Mouse (Mus musculus) naive thymus-derived CD4-positive, alpha-beta T cell, adult 2 months (primary cell): ENCODE data around the gene Ogfr.

Experiments used
- DNase-seq: peaks from one replicate; pipeline ENCODE4 v3.0.0-alpha.2; 2011; ENCODE audit warnings: low read depth

The Ogfr gene

DNA sequence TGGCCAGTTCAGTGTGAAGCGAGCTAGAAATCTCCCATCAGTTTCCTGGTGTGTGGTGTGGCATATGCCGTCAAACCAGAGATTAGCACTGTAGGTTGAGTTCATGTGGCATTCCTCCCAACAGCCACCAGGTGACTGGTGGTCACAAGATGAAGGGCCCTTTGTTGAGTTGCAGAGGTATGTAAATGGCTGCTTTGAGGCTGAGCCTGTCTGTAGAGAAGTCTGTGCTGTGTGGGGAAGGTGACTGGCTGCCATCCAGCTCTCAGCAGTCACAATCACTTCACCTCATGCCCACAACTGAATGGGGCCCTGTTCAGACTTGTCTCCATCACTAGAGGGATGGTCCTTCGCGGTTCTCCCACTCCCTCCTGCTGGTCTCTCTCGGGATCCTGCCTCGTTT is 15.7 kb downstream of the Ogfr start:
- DNase-seq: no peak

DNA sequence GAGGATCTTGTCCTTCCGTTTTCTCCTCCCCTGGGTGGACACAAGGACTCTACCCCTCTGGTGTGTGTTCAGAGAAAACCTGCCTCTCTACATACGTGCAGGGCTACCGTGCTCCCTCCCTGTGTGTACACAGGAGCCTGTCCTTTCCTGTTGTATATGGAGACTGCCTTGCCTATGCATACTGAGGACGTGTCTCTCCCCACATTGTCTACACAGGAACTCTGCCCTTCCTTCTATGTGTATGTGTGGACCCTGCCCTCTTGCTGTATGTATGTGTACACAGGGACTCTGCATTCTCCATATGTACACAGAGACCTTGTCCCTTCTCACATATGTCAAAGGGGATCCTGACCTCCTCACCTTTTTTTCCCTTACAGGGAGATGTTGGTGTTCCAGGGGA is 21.2 kb downstream of the Ogfr start:
- no peak for DNase-seq

DNA sequence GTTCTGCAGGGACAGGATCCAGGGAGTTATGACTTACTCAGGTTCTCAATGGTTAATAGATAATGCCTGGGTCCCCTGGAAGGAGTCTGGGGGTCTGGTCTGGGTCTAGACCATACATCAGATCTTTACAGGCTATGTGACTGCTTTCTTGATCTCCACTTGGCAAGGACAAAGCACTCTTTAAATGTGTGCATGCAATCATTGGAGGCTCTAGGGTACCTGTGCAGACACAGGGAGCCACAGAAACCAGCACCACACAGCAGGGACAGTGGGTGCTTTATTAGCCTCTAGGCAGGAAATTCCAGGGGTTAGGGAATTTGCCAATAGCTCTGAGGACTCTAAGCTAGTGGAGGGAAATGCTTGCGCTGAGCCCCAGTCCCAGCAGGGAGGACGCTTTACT is 22.8 kb downstream of the Ogfr start:
- no peak for DNase-seq

DNA sequence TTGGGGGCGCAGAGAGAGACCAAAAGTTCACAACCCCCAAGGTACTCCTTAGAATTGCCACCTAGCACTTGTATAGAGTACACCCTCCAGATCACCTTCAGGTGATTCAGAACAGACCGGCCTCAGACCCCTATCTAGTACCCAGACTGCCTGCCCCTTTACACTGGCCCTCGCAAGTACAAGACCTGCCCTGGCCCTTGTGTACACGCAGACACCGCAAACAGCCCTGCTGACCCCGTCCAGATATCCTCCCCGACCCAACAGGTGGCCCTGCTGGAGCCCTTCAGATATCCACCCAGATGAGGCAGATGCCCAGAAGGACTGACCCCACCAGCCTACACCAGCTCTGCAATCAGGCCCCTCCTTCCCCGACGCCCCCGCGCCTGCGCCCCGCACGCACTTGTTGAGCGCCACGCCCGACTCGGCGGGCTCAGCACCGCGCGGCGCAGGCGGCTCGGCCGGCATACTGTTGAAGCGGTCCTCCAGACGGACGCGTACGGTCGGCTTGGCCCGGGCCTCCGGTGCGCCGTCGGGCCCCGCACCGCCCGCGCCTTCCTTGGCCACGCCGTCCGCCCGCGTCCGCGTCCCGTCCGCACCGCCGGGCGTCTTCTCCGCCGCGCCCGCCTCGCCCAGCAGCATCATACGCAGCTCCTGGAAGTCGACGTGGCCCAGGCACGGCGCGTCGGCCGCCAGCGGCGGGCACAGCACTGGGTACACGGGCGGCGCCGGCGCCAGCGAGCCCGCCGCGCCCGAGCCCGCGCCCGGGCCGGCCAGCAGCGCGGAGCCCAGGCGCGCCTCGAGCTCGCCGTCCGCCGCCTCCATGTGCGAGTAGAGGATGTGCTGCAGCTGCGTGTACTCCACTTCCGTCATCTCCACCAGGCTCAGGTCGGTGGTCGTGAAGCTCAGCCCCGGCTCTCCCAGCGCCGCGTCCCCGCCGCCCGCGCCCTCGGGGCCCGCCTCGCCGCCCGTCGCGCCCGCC is 52.8 kb downstream of the Ogfr start:
- no peak for DNase-seq

DNA sequence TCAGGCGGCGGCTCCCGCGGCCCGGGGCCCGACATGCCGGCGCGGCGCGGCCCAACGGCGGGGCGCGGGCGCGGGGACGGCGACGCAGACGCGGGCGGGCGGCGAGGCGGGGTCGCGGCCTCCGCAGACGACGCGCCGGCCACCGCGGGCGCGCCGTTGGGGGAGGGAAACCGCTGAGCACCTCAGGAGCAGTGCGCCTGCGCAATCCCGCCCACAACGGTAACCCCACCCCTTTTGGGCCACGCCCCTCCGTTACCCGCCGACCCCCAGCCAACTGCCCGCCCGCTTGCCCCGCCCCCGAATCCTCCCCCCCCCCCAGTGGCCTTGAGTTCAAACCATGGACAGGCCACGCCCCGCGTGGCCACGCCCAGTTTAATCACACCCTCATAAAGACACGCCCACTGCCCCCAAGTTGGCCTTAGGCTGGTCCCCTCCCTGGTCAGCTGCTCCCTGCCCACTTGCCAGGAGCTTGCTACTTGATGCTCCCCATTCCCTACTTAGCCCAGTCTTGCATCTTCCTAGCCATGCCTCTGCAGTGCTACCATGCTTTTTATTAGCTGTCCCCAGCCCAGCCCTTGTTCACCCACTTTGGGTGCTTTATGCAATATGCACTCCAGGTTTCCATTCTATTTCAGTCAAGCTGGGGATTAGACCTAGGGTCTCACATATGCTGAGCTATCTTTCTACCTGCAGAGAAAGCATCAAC is 53.7 kb downstream of the Ogfr start, which contains the start of gene Tcfl5:
TSS of gene Tcfl5 (minus strand) at position 154 of the 706 bp plus-strand sequence.
- no peak for DNase-seq

DNA sequence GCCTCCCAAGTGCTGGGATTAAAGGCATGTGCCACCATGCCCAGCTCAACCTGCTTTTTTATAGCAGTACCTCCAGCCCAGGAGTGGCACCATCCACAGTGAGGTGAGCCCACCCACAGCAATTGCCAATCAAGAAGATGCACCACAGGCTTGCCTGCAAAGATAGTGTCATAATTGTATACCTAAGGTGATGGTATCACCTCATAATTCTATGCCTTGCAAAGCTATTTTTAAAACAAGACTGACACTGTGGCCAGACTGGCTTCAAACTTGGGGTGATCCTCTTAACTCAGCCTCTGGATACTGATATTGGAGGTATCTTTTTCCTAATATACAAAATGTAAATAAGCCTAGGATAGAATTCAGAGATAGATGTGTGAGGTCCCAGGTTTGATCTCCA is 54.6 kb downstream of the Ogfr start:
- DNase-seq: no peak
